Mouse (Mus musculus): ENCODE data around the gene Pacs2.

GRCm38 (mm10) chr12:113013021-113013491 is 1.3 kb upstream of the Pacs2 start:
- no peak for TF ChIP-seq CTCF (IDR thresholded peaks at IDR 0.05; ENCODE audit: extremely low read depth, insufficient read length, insufficient replicate concordance, low read depth, low read length)
- TF ChIP-seq POLR2A (IDR thresholded peaks at IDR 0.05; ENCODE audit: low read depth, low read length) = no peak
